Mouse (Mus musculus) v-Abl transformed pro-B cells (cell line): ENCODE results near the gene Mgll.

Experiments
- in situ Hi-C, 2 experiments: fragments of 400-800 bp; cut with MboI; formaldehyde crosslinking; loops; one replicate each; pipeline ENCODE4 v1.15.1; 2025; ENCODE audit not compliant: unreplicated experiment in 2 of 2

The Mgll gene

DNA sequence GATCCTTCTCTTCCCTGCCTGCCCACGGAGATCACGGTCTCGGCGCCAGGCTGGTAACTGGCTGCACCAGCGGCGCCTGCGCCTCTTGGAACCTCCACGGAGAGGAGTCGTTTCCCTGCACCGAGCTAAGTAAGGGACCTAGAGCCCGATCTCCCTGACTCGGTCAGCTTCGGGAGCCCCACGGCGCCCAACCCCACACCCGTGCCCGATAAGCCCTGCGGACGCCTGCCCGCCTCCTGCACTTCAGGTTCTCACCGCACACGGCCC, 117.2 kb downstream of the Mgll start:
- in situ Hi-C loops = no loop called here

GRCm38 (mm10) chr6:88841781-88842689, 117.8 kb downstream of the Mgll start, which contains the start of gene Abtb1:
Gene Abtb1, minus strand, starts transcription at chr6:88841984.
- in situ Hi-C loops = no loop called here

GRCm38 (mm10) chr6:88842731-88843151, 118.5 kb downstream of the Mgll start:
- in situ Hi-C loops = no loop called here

- in situ Hi-C loops = no loop called here
These were observed 119.0 kb downstream of the Mgll start for GRCm38 (mm10) chr6:88843241-88843640.

- in situ Hi-C loops = no loop called here
These were observed 119.8 kb downstream of the Mgll start for GRCm38 (mm10) chr6:88843781-88844725.

DNA sequence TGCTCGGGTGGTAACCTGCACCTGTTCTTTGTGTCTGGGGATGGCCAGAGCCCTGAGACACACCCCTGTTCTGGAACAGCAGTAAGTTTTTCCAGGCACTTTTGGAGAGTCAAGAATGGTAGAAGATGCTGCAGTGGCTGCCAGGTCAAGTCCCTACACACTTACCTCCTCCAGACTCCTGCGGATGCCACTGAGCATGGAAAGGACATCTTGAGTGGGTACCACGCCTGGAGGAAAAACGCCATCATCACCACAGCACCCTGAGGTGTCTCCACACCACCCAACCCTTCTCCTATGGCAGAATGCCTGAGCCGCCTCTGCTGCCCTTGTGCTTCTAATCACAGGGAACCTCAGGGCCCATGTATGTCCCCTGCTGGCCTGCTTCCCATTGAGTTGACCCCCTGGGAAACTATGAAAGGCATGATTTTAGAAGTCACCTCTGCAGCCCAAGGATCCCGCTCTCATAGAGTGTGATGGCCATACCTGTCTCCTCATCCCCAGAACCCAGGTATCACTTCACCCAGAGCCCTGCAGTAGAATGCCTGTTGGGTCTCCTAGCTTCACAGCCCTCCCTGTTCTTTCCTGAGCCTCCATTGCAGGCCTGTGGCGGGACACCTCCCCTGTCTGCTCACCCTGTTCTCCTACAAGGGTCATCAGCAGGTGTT, 120.8 kb downstream of the Mgll start:
- in situ Hi-C loops = no loop called here

- in situ Hi-C loops = no loop called here
These were observed 123.4 kb downstream of the Mgll start for GRCm38 (mm10) chr6:88847571-88847970.

- in situ Hi-C loops = no loop called here
These were observed 125.1 kb downstream of the Mgll start for GRCm38 (mm10) chr6:88849270-88849669.

DNA sequence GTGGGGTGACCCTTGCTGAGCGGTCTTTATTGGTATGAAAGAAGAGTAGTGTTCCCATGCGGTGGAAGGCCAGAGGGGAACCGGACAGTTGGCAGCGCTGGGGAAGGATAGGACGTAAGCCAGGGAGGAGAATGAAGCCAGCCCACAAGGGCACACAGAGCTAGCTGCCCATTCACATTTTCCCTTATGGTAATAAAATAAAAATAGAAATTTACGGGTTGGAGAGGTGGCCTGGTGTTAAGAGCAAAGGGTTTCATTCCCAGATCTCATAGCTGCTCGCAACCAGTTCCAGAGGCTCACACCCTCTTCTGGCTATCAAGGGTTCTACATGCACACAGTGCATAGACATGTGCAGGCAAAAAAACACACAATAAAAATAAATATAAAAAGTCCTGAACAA, 125.8 kb downstream of the Mgll start:
- in situ Hi-C loops = loop anchor here (10.0 to 25.0 kb wide), 2 partner anchors 665 to 738 kb away; no protein-coding TSS in a partner anchor

- in situ Hi-C loops = loop anchor here (10.0 to 25.0 kb wide), 2 partner anchors 670 to 742 kb away; no protein-coding TSS in a partner anchor
These were observed 130.3 kb downstream of the Mgll start for GRCm38 (mm10) chr6:88854509-88854908.

GRCm38 (mm10) chr6:88855636-88856035, 131.4 kb downstream of the Mgll start:
- in situ Hi-C loops = loop anchor here (5.0 to 25.0 kb wide), 4 partner anchors 37 to 743 kb away; no protein-coding TSS in a partner anchor

DNA sequence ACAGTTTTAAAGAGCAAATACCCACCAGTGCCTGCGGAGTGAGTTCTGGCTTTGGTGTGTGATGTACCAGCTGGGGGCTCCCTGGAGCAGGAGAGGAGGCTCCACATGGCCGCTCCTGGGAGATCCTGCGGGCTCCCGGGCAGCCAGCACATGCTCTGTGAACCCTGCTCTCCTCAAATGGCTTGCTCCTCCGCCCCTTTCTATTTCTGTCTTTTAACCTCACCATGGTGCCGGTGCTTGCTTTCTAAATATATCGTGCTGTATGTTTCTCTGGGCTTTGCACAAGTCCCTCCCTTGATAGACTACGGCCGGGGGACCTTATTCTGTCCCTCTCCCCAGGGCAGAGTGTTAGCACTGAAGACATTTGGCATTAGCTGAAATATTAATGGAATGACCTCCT, 133.0 kb downstream of the Mgll start:
- in situ Hi-C loops = loop anchor here (5.0 to 25.0 kb wide), 4 partner anchors 35 to 745 kb away; no protein-coding TSS in a partner anchor

GRCm38 (mm10) chr6:88857830-88858229, 133.6 kb downstream of the Mgll start:
- in situ Hi-C loops = loop anchor here (5.0 to 25.0 kb wide), 4 partner anchors 34 to 746 kb away; no protein-coding TSS in a partner anchor

DNA sequence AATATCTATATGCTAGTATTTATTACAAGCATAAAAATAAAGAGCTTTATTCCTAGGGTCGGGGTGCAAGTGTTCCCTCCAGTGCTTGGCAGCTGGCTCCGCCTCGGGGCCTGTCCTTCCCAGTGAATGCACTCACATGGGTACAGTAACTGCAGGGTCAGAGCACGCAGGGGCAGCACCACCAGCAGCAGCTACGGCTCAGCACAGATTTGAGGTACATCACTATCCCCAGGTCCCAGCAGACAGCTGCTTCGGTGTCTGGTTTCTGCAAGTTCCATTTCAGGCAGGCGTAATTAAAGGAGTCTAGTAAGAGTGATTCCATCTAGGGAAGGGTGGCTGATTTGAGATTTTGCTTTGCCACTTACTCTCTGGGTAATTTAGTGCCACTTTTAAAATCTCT, 134.1 kb downstream of the Mgll start:
- in situ Hi-C loops = loop anchor here (5.0 to 25.0 kb wide), 4 partner anchors 34 to 746 kb away; no protein-coding TSS in a partner anchor

DNA sequence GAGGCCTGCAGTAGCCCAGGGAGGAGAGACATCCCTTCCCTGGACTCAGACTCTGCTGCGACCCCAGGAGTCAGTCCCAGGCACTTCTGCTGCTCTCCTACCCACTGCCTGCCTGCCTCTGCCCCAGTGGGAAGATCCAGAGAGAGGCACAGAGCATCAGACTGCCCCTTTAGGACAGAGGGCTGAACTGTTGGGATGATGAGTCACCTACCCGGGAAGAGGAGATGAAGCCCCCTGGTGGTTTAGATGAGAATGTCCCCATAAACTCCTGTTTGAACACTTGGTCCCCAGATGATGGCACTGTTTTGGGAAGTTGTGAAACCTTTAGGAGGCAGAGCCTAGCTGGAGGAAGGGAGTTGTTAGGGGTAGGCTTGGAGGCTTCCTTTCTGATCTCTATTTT, 136.7 kb downstream of the Mgll start:
- in situ Hi-C loops = loop anchor here in 1 of 2 experiments (25.0 kb wide), 1 partner anchor 749 kb away; no protein-coding TSS in a partner anchor

- in situ Hi-C loops = loop anchor here in 1 of 2 experiments (5.0 to 25.0 kb wide), 2 partner anchors 678 to 753 kb away; no protein-coding TSS in a partner anchor
These were observed 141.5 kb downstream of the Mgll start for GRCm38 (mm10) chr6:88865704-88866103.

- in situ Hi-C loops = loop anchor here in 1 of 2 experiments (5.0 to 25.0 kb wide), 2 partner anchors 682 to 757 kb away; no protein-coding TSS in a partner anchor
These were observed 145.2 kb downstream of the Mgll start for GRCm38 (mm10) chr6:88869459-88869858.

GRCm38 (mm10) chr6:88870594-88870993, 146.4 kb downstream of the Mgll start:
- in situ Hi-C loops = loop anchor here in 1 of 2 experiments (25.0 kb wide), 1 partner anchor 758 kb away; no protein-coding TSS in a partner anchor

GRCm38 (mm10) chr6:88871546-88871945, 147.3 kb downstream of the Mgll start:
- in situ Hi-C loops = loop anchor here in 1 of 2 experiments (25.0 kb wide), 1 partner anchor 759 kb away; no protein-coding TSS in a partner anchor

DNA sequence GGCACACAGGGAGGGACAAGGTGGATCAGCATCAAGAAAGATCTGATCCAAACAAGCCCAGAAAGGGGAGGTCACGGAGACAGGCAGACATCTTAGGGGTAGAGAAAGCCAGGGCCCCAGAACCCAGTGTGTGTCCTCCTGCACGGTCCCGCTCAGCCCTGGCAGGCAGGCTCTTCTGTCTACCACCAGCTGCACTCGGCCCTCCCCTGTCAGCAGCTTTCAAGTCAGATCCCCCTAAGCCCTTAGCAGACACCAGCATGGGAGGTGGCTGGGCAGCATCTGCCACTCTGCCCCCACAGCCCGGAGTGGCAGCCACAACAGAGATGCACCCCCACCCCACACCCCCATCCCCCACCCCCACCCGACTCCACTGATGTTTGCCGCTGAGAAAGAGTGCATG, 148.6 kb downstream of the Mgll start:
- in situ Hi-C loops = loop anchor here in 1 of 2 experiments (25.0 kb wide), 1 partner anchor 761 kb away; no protein-coding TSS in a partner anchor
